Mouse (Mus musculus): ENCODE data around the gene Rpl5.
"Not testable (repeated sequence)": the region's sequence is repeated elsewhere in the genome, so short reads cannot be mapped to it uniquely, and the experiment has no call there.

Gene Rpl5

GRCm38 (mm10) chr5:107901014-107901615 is 813 bp downstream of the Rpl5 start:
- DNase-seq (ENCODE audit: low spot score), result no peak

GRCm38 (mm10) chr5:107904325-107904724 is 4.0 kb downstream of the Rpl5 start:
- no peak for DNase-seq (ENCODE audit: low spot score)

- no peak for DNase-seq (ENCODE audit: low spot score)
These were observed 8.3 kb downstream of the Rpl5 start for GRCm38 (mm10) chr5:107908514-107909110.

- no peak for DNase-seq (ENCODE audit: low spot score)
These were observed 9.4 kb downstream of the Rpl5 start for GRCm38 (mm10) chr5:107909668-107910067.

- DNase-seq (ENCODE audit: low spot score), result no peak
These were observed 9.8 kb downstream of the Rpl5 start for GRCm38 (mm10) chr5:107910084-107910616.

GRCm38 (mm10) chr5:107911012-107911411 is 10.7 kb downstream of the Rpl5 start:
- no peak for DNase-seq (ENCODE audit: low spot score)

- no peak for DNase-seq (ENCODE audit: low spot score)
These were observed 15.0 kb downstream of the Rpl5 start for GRCm38 (mm10) chr5:107915280-107915679.

- no peak for DNase-seq (ENCODE audit: low spot score)
These were observed 21.3 kb downstream of the Rpl5 start for GRCm38 (mm10) chr5:107921400-107922252.

GRCm38 (mm10) chr5:107922836-107923235 is 22.5 kb downstream of the Rpl5 start:
- DNase-seq (ENCODE audit: low spot score), result no peak

- no peak for DNase-seq (ENCODE audit: low spot score)
These were observed 24.3 kb downstream of the Rpl5 start for GRCm38 (mm10) chr5:107924564-107924963.

GRCm38 (mm10) chr5:107926550-107927249 is 26.4 kb downstream of the Rpl5 start:
- DNase-seq (ENCODE audit: low spot score), result no peak

- no peak for DNase-seq (ENCODE audit: low spot score)
These were observed 32.3 kb downstream of the Rpl5 start for GRCm38 (mm10) chr5:107932556-107932955.

GRCm38 (mm10) chr5:107933202-107933974 is 33.1 kb downstream of the Rpl5 start:
- DNase-seq (ENCODE audit: low spot score), result no peak

- DNase-seq (ENCODE audit: low spot score), result no peak
These were observed 34.7 kb downstream of the Rpl5 start for GRCm38 (mm10) chr5:107934770-107935543.

GRCm38 (mm10) chr5:107936625-107937389 is 36.5 kb downstream of the Rpl5 start:
- no peak for DNase-seq (ENCODE audit: low spot score)

- DNase-seq (ENCODE audit: low spot score), result not testable (repeated sequence)
These were observed 38.2 kb downstream of the Rpl5 start for GRCm38 (mm10) chr5:107938483-107938882.

GRCm38 (mm10) chr5:107938886-107939285 is 38.6 kb downstream of the Rpl5 start:
- no peak for DNase-seq (ENCODE audit: low spot score)

- DNase-seq (ENCODE audit: low spot score), result no peak
These were observed 39.4 kb downstream of the Rpl5 start for GRCm38 (mm10) chr5:107939701-107940100.

- no peak for DNase-seq (ENCODE audit: low spot score)
These were observed 40.9 kb downstream of the Rpl5 start for GRCm38 (mm10) chr5:107941222-107941621.

- no peak for DNase-seq (ENCODE audit: low spot score)
These were observed 42.6 kb downstream of the Rpl5 start for GRCm38 (mm10) chr5:107942941-107943340.
